Mouse (Mus musculus) regulatory T cell (primary cell): Measurements from ENCODE around the gene Gm20431.

Source experiments
- in situ Hi-C: fragments of 300-600 bp; cut with MboI, MseI; formaldehyde crosslinking; loops from one replicate; pipeline ENCODE4 v1.15.1; 2025; ENCODE audit warnings: high pct_unique_total_duplicates

Gm20431 gene

DNA sequence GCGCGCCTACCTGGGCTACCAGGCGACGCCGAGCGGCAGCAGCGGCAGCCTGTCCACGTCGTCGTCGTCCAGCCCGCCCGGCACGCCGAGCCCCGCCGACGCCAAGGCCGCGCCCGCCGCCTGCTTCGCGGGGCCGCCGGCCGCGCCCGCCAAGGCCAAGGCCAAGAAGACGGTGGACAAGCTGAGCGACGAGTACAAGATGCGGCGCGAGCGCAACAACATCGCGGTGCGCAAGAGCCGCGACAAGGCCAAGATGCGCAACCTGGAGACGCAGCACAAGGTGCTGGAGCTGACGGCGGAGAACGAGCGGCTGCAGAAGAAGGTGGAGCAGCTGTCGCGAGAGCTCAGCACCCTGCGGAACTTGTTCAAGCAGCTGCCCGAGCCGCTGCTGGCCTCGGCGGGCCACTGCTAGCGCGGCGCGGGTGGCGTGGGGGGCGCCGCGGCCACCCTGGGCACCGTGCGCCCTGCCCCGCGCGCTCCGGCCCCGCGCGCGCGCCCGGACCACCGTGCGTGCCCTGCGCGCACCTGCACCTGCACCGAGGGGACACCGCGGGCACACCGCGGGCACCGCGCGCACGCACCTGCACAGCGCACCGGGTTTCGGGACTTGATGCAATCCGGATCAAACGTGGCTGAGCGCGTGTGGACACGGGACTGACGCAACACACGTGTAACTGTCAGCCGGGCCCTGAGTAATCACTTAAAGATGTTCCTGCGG, 28.4 kb upstream of the Gm20431 start, which contains the start of gene Tmem189:
TSS of gene Tmem189 (minus strand) at position 322 of the 718 bp plus-strand sequence.
- in situ Hi-C loops, result loop anchor here (5.0 kb wide), 1 partner anchor 208 kb away; no protein-coding TSS in a partner anchor

DNA sequence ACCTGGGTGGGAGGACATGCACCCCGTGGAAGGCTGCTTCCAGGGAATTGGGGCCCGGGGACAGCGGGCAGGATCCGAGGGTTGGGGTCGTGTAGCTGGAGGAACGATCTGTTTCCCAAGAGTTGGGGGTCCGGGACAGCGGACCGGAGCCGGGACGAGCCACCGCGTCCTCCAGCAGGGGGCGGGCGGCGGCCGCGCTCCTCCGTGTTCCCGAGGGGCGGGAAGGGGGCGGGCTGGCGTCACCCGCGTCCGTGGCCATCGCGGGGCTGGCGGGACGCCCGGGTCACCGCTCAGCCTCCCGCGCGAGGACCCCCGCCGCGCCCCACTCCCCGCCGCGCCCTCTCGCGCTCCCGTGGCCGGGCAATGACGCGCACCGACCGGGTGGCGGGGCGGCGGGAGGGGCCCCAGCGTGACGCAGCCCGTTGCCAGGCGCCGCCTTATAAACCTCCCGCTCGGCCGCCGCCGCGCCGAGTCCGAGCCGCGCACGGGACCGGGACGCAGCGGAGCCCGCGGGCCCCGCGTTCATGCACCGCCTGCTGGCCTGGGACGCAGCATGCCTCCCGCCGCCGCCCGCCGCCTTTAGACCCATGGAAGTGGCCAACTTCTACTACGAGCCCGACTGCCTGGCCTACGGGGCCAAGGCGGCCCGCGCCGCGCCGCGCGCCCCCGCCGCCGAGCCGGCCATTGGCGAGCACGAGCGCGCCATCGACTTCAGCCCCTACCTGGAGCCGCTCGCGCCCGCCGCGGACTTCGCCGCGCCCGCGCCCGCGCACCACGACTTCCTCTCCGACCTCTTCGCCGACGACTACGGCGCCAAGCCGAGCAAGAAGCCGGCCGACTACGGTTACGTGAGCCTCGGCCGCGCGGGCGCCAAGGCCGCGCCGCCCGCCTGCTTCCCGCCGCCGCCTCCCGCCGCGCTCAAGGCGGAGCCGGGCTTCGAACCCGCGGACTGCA, 27.5 kb upstream of the Gm20431 start, which contains the start of gene Cebpb:
TSS of gene Cebpb (plus strand) at position 418 of the 954 bp plus-strand sequence.
- in situ Hi-C loops, result loop anchor here (5.0 kb wide), 1 partner anchor 209 kb away; no protein-coding TSS in a partner anchor

DNA sequence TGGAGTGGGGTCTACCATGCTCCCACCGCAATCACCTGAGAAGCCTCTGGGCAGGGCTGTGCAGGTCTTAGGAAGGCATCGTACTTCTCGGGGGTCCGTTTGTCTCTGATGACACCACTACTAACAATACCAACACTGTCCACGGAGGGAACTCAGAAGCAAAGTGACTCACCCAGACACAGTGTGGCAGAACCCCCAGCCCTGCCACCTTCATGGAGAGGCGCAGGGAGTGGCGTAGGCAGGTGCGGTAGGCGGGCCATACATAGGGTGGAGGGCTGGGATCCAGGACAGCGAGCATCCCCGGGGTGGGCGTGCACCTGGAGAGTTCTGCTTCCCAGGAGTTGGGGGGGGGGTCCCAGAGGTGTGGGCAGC, 26.8 kb upstream of the Gm20431 start:
- in situ Hi-C loops, result loop anchor here (5.0 kb wide), 1 partner anchor 209 kb away; no protein-coding TSS in a partner anchor

DNA sequence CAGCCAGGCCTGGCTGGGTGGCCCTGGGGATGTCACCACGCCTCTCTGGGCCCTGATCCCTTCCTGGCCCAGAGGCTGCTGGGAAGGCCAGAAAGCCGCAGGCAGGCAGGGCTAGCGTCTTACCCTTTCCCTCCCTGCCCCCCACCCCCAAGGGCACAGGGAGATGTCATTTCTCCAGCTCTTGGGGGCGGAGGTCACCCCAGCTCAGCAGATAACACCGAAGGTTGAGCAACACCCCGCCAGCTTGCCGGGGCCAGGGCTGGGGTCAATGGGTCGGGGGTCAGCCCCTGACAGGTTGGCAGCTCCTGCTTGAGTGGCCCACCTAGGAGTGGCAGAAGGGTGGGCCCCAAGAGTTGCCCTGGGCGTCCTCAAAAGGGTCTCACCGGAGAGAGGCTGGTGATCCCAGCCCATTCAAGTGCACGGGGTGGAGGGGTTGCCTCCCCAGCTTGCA, 26.4 kb upstream of the Gm20431 start:
- in situ Hi-C loops, result loop anchor here (5.0 kb wide), 1 partner anchor 210 kb away; no protein-coding TSS in a partner anchor

DNA sequence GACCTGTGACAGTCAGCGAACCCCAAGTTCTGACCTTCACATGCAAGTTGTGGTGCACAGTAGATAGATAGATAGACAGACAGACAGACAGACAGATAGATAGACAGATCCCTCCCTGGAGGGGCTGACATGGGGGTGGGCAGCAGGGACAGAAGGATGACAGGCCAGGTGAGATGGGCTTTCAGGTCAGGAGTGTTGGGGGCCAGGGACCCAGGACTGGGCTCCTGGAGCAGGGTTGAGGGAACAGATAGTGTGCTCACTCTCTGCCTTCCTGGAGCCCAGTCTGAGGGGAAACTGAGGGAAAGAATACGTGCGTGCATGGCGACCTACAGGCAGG, 25.9 kb upstream of the Gm20431 start:
- in situ Hi-C loops, result loop anchor here (5.0 kb wide), 1 partner anchor 210 kb away; no protein-coding TSS in a partner anchor

DNA sequence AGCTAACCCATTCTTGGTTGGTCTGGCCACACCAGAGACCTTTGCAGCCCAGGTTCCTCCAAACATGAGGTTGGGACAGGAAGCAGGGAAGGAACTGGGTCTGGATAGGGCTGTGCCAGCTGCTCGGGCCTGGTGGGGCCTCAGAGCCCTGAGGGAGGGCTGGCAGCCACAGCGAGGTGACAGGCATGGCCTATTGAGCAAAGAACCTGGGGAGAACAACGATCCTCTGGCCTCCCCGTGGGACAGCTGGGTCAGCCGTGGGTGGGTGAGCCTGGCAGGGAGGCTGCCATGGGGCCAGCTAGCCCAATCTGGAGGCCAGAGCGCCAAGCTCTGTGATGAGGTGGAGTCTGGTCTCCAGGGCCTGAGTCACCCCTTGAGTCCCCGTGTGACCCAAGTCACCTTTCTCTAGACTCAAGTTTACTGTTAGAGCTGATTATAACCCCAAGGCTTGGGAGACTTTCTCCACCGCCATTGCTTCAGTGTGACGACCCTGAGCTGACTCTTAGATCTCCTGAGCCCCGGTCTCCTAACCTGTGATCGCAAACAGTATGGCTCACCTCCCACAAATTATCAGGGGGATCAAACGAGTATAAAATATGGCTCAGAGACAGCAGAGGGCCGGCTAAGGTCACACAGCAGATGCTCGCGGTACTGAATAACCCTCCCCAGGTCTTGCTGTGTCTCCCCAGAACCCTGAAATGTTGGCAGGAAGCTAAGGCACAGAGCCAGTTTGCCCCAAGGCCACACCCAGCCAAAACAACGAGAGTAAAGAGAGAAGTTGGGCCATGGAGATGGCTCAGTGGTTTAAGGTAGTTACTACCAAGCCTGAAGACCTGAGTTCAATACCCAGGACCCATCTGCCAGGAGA, 25.3 kb upstream of the Gm20431 start:
- in situ Hi-C loops, result loop anchor here (5.0 kb wide), 1 partner anchor 211 kb away; no protein-coding TSS in a partner anchor

DNA sequence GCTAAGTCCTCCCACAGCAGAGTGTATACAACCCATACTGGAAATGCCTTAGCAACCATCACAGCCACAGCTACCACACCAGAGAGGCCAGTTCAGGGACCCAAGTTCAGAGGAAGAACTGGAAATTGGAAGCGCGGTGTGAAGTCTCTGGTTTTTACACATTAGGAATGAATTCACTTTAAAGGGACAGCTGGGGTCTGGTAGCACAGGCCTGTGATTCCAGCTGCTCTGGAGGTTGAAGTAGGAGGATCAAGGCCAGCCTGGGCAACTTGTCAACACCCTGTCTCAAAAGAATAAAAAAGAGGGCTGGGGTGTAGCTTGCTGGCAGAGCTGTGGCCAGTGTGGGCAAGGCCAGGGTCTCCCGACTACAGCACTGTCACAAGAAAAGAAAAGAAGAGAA, 24.6 kb upstream of the Gm20431 start:
- in situ Hi-C loops, result loop anchor here (5.0 kb wide), 1 partner anchor 211 kb away; no protein-coding TSS in a partner anchor

DNA sequence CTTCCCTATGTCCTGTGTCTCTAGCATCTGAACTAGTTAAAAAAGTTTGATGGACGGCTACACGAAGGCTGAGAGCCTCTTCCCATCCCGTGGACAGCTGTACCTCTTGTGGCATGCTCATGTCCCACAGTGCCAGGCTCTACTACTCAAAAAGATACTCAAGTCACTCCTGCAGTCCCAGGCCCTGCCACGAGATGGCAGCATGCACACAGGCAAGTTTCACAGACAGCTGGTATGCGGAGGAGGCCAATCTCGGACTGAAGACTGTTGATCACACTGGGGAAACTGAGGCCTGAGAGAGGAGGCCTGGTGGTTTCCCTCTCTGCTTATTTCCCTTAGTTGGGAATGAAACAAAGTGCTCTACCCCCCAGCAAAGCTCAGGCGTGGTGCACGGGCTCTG, 23.8 kb upstream of the Gm20431 start:
- in situ Hi-C loops, result loop anchor here (5.0 kb wide), 1 partner anchor 212 kb away; no protein-coding TSS in a partner anchor

DNA sequence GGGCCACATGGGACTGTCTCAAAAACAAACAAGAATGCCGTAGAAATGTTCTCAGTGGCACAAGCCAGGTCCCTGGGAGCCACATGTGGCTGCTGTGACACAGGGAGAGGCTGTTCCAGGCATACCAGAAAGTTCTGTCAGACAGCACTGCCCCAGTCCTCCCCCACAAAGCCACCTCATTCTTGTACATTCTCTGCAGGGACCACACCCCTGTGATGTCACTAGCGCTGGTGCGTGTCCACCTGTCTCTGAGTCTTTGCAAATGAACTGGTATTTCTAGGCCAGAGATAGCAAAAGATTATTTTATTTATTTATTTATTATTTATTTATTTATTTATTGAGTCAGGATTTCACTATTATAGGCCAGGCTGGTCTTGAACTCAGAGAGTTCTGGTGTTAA, 22.4 kb upstream of the Gm20431 start:
- in situ Hi-C loops, result no loop called here

DNA sequence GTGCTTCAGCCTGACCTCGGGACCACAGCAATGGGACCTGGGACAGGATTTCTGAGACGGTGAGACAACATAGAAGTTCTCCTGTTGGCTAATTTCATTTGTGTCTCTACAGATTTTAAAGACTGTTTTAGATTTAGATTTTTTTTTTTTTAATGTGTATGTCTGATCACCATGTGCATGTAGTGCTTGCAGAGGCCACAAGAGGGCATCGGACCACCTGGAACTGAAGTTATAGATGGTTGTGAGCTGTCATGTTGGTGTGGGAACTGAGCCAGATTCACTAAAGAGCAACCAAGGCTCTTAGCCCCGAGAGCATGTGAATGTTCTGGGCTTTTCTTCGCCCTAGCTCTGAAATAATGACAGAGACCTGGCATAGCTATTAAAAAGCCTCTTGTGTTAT, 19.4 kb upstream of the Gm20431 start:
- in situ Hi-C loops, result no loop called here

DNA sequence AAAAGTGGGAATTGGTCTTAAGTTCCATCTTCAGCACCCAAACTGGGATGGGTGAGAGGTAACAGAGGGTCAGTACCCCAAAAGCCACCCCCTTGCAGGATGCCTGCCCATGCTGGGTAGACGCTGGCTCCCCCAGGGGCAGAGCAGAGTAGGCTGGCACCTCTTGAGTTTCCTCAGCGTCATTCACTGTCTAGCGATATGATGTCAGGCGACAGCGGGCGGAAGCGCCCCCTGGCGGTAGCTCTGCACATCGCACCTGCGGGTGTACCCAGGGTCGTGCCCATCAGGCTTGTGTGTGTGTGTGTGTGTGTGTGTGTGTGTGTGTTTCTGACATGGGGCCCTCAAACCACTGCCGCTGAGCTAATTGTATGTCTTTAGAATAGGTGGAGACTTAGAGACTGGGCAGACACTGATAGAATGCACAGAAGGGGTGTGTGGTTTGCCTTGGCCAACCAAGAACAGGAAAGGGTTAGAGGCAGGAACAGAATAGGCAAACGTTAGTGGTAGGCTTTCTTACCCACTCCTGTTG, 18.7 kb upstream of the Gm20431 start:
- in situ Hi-C loops, result no loop called here

DNA sequence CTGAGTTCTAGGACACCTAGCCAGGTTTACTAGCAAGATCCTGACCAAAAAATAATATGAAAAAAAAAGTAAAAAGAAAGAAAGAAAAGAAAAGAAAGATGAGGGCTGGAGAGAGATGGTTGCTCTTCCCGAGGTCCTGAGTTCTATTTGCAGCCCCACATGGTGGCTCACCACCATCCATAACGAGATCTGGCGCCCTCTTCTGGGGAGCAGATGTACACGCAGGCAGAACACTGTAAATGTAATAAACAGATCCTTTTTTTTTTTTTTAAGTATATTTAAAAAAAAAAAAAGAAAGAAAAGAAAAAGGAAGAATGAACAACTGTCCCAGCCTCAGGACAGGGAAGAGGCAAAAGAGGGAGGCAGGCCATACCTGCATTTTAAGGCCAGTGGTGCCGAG, 17.3 kb upstream of the Gm20431 start:
- in situ Hi-C loops, result no loop called here

DNA sequence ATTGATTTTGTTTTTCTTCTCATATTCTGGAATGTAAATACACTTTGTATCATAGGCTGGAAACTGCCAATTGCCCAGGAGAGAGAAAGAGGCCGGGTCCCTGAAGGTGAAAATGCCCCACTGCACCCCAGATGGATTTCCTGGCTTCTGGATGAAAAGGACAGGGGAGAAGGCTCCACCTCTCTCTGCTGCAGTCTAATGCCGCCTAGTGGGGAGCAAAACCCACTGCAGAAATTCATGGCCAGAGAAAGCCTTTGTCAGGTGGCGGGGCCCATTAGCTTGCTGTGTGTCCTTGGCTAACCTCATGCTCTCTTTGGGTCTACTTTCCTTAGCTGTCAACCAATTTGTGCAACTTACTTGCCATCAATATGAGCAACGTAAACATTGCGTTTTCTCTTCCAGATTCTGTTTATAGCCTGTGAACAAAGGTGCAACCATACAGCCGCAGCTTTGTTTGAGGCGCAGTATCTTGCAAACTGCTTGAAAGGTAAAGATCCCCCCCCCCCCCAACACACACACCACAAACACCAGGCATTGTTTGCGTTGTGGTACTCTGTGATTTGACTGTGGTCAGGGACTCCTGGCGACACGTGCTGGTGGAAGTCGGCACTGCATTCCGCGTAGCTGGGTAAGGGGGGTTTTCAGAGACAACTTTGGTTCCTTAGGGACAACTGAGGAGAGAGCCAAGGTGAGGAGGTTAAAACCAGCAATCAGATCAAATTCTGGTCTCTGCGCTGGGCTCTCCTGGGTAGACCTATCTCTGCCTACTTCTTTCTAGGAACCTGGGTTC, 14.0 kb upstream of the Gm20431 start:
- in situ Hi-C loops, result no loop called here

DNA sequence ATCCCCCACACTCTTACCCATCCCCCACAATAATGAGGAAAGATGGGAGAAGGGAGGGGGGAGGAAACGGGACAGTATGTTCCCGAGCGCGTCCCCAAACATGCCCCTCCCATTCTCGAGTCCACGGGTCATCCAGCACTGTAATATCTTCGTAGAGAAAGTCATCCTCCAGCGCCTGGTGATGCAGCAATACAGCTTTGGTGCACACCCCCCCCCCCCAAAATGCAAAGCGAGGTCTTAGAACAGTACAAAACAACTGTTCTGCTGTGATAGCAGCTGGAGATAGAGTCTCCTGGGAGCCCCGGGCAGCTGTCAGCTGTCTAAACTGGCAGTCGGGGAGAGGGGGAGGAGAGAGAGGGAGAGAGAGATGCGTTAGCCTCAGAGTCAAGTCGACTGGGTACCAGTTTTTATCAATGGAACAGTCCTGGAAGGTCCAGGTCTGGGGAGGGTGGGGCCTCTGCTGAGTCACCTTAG, 11.0 kb upstream of the Gm20431 start:
- in situ Hi-C loops, result loop anchor here (5.0 kb wide), 1 partner anchor 35 kb away; no protein-coding TSS in a partner anchor

DNA sequence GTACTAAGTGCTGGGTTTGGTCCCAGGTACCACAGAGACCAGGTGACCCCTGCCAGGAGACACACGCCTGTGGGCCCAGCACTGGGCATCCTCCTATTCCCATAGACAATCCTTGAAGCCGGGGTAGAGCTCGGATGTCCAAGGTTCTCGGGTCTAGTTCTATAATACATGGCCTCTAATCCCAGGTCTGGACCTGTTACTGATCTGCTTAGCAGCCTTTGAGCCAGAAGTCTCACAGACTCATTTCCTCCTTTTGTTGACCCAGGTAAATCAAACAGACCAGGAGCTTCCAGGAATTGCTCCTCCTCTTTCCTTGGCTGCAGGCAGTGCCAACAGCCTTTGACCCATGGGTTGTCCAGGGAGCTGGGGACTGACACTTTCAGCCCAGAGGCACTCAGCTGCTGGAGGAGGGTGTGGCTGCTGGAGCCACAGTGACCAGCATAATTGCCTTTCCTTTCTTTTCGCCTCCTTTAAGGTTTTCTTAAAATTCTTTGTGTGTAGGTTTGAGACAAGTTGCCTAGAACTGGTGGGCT, 9.9 kb upstream of the Gm20431 start:
- in situ Hi-C loops, result loop anchor here (5.0 kb wide), 1 partner anchor 34 kb away; no protein-coding TSS in a partner anchor

DNA sequence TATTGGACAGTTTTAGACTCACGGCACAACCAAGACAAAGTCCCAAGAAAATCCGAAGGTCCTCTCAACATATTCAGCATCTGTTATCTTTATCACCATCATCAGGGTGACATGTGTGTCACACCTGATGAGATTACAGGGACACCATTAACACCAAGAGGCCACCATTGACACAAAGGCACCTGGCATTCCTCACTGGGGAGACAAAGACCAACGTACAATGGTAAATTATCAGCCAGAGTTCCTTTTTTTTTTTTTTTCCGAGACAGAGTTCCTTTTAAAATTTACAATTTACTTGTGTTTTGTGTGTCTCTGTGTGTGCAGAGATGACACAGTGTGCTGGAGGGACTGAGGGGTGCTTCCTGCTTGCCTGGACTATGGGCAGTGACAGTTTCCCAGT, 8.1 kb upstream of the Gm20431 start:
- in situ Hi-C loops, result no loop called here

DNA sequence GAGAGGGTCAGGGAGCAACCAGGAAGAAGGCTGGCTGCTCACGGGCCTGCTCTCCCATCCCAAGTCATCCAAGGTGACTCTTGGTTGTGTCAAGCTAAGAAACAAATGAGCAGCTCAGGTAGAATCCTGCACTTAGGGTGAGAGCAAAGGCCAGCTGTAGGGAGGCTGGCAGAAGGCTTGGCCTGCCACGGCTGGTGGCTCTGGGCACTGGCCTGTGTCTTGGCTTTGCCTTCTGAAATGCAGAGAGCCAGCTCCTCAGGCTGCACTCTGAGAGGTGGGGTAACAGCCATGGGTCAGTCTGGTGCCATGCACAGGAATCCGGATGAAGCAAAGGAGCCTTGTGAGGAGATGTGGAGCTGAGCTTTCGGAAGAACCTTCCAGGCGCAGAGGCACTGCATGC, 7.1 kb upstream of the Gm20431 start:
- in situ Hi-C loops, result no loop called here

DNA sequence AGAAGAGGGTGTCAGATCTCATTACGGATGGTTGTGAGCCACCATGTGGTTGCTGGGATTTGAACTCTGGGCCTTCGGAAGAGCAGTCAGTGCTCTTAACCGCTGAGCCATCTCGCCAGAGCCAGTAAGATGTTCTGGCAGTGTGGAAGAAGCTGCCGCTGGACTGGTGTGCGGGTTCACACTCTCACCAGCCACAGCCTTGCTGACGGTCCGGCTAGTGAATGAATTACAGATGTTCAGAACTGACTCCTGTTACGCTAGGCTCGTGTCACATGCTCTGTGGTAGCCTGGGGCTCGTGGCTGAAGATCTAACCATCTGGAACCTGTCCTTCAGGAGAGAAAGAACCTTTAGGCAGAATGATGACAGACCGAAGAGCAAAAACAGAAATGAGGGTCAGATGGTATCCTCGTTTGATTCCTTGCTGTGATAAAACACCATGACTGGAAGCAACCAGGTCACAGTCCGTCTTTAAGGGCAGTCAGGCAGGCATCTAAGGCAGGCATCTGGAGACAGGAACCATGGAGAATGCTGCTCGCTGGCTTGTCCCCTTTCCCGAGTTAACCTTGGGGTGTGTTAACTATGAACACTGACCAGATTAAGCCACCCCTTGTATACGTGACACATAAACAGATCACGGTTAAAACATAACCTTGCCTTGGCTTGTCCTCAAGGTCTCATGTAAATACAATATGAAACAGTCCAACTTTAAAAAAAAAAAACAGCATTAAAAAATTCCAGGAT, 4.8 kb upstream of the Gm20431 start:
- in situ Hi-C loops, result no loop called here

DNA sequence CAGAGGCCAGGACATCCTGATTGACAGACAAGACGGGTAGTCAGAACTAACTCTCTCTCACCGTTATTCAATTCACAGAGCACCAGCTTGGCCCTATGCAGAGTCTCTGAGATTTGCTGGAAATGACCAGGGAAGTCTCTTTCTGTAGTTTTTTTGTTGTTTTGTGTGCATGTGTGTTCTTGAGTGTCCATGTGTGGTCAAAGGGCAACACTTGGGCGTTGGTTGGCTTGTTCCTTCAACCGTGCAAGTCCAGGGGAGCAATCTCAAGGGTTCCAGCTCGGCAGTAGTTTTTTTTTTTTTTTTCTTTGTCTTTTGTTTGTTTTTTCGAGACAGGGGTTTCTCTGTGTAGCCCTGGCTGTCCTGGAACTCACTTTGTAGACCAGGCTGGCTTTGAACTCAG, 1.4 kb upstream of the Gm20431 start:
- in situ Hi-C loops, result no loop called here
